ENCODE assay signal across 8 mouse cellular contexts in the genomic region with DNA sequence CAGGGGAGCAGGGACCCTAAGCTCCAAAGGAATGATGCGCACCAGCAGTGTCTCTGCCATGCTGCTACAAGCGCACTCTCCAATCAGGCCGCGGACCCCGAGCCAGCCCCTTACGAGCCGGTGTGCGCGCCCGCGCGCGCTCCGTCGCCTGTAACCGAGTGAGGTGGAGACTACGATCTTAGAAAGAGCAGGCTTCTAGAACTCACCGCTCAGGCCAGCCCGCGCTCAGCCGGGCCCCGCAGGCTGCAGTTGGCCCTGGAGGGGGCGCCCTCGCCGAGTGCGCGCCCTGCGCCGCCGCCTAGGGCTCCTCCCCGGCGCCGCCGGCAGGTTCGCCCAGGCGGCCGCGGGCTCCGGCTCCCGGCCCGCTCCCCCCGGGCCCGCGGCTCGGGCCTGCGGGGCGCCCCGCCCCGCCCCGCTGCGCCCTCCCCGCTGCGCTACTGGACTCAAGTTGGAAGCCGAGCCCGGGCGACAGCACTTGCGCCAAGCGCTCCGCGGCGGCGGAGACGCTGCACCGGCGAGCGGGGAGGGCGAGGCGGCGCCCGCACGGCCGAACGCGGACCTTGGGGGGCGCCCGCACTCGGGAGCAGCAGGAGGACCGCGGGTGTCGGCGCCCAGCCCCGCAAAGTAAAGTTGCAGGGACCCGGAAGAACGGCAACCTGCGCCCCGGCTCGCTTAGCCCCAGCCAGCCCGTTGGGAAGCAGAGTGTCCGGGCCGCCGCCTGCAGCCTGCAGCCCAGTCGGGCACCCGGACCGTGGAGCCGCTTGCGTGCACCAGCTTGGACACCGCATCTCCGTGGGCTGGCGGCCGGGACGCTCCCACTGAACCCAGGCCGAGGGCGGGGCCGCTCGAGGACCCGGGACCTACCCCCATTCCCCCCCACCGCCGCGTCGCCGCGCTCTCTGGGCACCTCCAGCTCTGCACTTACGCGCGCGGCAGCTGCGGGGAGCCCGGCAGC. TPM values are rescaled to one million over a fixed set of nuclear protein-coding genes. Genes with fewer than 3 reads are reported as not detected.
DNase-seq lines count a peak whose midpoint lies in the region; ATAC-seq and TF ChIP-seq lines count a peak whose summit lies in the region.

No protein-coding gene starts in this region.

- peaks cover 39% of the 10 kb centered on the region for H3K27me3 ChIP-seq in forebrain, postnatal 0 days (ENCODE audit: insufficient read depth, low read length)
- peaks cover 100% of the 10 kb centered on the region for H3K27me3 ChIP-seq in limb, embryonic 10.5 days (ENCODE audit: low read depth, poor library complexity, severe bottlenecking)
- H3K27me3 ChIP-seq in neural tube, embryonic 14.5 days (ENCODE audit: control insufficient read depth, insufficient read depth, low read length): peaks cover 63% of the 10 kb centered on the region

- WGBS in forebrain, postnatal 0 days: 3% methylated on average over 90 of the region's 118 CpGs
- under 1% methylated on average over 118 of the region's 118 CpGs for WGBS in limb, embryonic 10.5 days
- WGBS in neural tube, embryonic 14.5 days: 2% methylated on average over 110 of the region's 118 CpGs

- no peaks in the 10 kb centered on the region for H3K9me3 ChIP-seq in forebrain, postnatal 0 days (ENCODE audit: low read length)
- no peaks in the 10 kb centered on the region for H3K9me3 ChIP-seq in limb, embryonic 10.5 days (replicated peaks)
- no peaks in the 10 kb centered on the region for H3K9me3 ChIP-seq in neural tube, embryonic 14.5 days (ENCODE audit: control insufficient read depth, low read length)

- intact Hi-C loops in gastrocnemius, adult 2 months (cut with DNase I): no loop called here

- H3K9ac ChIP-seq in forebrain, postnatal 0 days: peak overlapping the region; percentile 53
- peak overlapping the region; percentile 44 for H3K9ac ChIP-seq in neural tube, embryonic 14.5 days (replicated peaks; ENCODE audit: low read depth, low read length)

- peak; percentile 43 for DNase-seq in gastrocnemius, adult 2 months
- DNase-seq in gastrocnemius, postnatal 25 days: no peak
- peak; percentile 78 to 92 for DNase-seq in cerebellum, adult 18-20 months
- peak; percentile 71 for DNase-seq in forebrain, postnatal 0 days
- DNase-seq in kidney, adult 11 months: peak; percentile 11
- DNase-seq in limb, embryonic 10.5 days (ENCODE audit: low spot score): peak; percentile 68
- no peak for DNase-seq in natural killer cell, adult 2 months (ENCODE audit: low spot score in 2 of 2)

- TF ChIP-seq CTCF in gastrocnemius, adult 2 months (IDR thresholded peaks at IDR 0.05): peak; percentile 45
- peak; percentile 33 for TF ChIP-seq CTCF in forebrain, postnatal 0 days (IDR thresholded peaks at IDR 0.05; ENCODE audit: low read depth)

- peak overlapping the region; percentile 71 for H3K4me3 ChIP-seq in gastrocnemius, adult 2 months
- peak overlapping the region; percentile 59 for H3K4me3 ChIP-seq in forebrain, postnatal 0 days (ENCODE audit: low read depth, low read length)
- H3K4me3 ChIP-seq in limb, embryonic 10.5 days: peak overlapping the region; percentile 57
- H3K4me3 ChIP-seq in neural tube, embryonic 14.5 days (ENCODE audit: low read depth, low read length): peak overlapping the region; percentile 46

- no peaks in the 10 kb centered on the region for H3K36me3 ChIP-seq in forebrain, postnatal 0 days (ENCODE audit: insufficient read depth)
- no peaks in the 10 kb centered on the region for H3K36me3 ChIP-seq in limb, embryonic 10.5 days
- H3K36me3 ChIP-seq in neural tube, embryonic 14.5 days (ENCODE audit: control insufficient read depth, insufficient read depth, low read length): no peaks in the 10 kb centered on the region

- ATAC-seq in forebrain, postnatal 0 days: peak; percentile 66
- peak; percentile 82 for ATAC-seq in neural tube, embryonic 14.5 days (ENCODE audit: low read depth)

- peak overlapping the region; percentile 87 for H3K4me2 ChIP-seq in forebrain, postnatal 0 days (ENCODE audit: low read depth)
- peak overlapping the region; percentile 81 for H3K4me2 ChIP-seq in neural tube, embryonic 14.5 days (ENCODE audit: low read depth, low read length)

- H3K27ac ChIP-seq in gastrocnemius, adult 2 months: peak overlapping the region; percentile 16; the same call in 1 of the 2 replicates
- H3K27ac ChIP-seq in forebrain, postnatal 0 days (ENCODE audit: low read depth, low read length): peak overlapping the region; percentile 59
- no peak overlapping the region for H3K27ac ChIP-seq in limb, embryonic 10.5 days
- no peak overlapping the region for H3K27ac ChIP-seq in neural tube, embryonic 14.5 days (ENCODE audit: low read depth, low read length)

- H3K4me1 ChIP-seq in forebrain, postnatal 0 days (ENCODE audit: insufficient read depth): no peaks in the 10 kb centered on the region
- peaks cover 26% of the 10 kb centered on the region for H3K4me1 ChIP-seq in limb, embryonic 10.5 days
- H3K4me1 ChIP-seq in neural tube, embryonic 14.5 days (ENCODE audit: control insufficient read depth, insufficient read depth, low read length): peaks cover 10% of the 10 kb centered on the region; the same call in 1 of the 2 replicates

RNA-seq across cellular contexts. Expression of gene Adra2c, which starts 0.9 kb away (rescaled TPM):
- under 1 TPM; 0.25 to 0.26 TPM for total RNA-seq in gastrocnemius, adult 2 months (2021)
- under 1 TPM; 0.20 to 0.32 TPM for total RNA-seq in gastrocnemius, postnatal 25 days (2021)
- 8.9 and 10.7 TPM in 2 replicates for total RNA-seq in forebrain, postnatal 0 days (2014; rRNA removed)
- polyA plus RNA-seq in forebrain, postnatal 0 days (2015; fragmentation: Nextera tagmentation; extraction: Ambion mirVana): 1.5 and 1.7 TPM in 2 replicates
- not detected in 2 replicates for polyA plus RNA-seq in limb, embryonic 10.5 days (2016; fragmentation: Nextera tagmentation; extraction: Ambion mirVana)
- polyA plus RNA-seq in neural tube, embryonic 14.5 days (2014; fragmentation: Nextera tagmentation; extraction: Ambion mirVana): 0.99 and 1.2 TPM in 2 replicates

Comparison
In these comparisons a context has a peak if more than half of its experiments do, and no peak if none do; other contexts are left out.
1. DNase-seq: peak in gastrocnemius, adult 2 months (single experiment), cerebellum, adult 18-20 months (2 of 2), forebrain, postnatal 0 days (single experiment), kidney, adult 11 months (single experiment) and limb, embryonic 10.5 days (single experiment); none in gastrocnemius, postnatal 25 days (single experiment) and natural killer cell, adult 2 months (0 of 2).
2. H3K27ac ChIP-seq: peak in gastrocnemius, adult 2 months (single experiment) and forebrain, postnatal 0 days (single experiment); none in limb, embryonic 10.5 days (single experiment) and neural tube, embryonic 14.5 days (single experiment).
3. Peak in every context shown above with its lines, with median percentiles within 50 percentile points of each other: H3K4me3 ChIP-seq.